Mouse (Mus musculus): ENCODE measurements around the gene Dad1.

DNA sequence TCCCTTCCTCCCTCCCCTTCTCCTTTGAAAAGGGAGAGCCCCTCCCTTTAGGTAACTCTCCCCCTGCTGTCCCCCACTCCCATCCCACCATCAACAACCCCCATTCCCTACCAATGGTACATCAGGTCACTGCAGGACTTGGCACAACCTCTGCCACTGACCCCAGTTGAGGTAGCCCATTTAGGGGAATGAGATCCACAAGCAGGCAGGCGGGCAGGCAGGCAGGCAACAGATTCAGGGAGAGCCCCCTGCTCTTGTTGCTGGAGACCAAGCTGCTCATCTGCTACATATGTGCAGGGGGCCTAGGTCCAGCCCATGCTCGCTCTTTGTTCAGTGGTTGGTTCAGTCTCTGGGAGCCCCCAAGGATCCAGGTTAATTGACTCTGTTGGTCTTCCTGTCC lies 22.5 kb upstream of the Dad1 start:
- TF ChIP-seq CTCF (IDR thresholded peaks at IDR 0.05; ENCODE audit: insufficient read depth, low read length) (no peak), POLR2A (IDR thresholded peaks at IDR 0.05; ENCODE audit: borderline replicate concordance, extremely low read depth, low read depth, low read length) (no peak)

All from lung, adult 2 months (tissue).